Mouse (Mus musculus): Measurements from ENCODE around the gene Suv39h1.
A peak's percentile ranks its signal among the peaks of the same experiment; 100 is the strongest.
"Not testable (repeated sequence)": the region's sequence is repeated elsewhere in the genome, so short reads cannot be mapped to it uniquely, and the experiment has no call there.

The Suv39h1 gene

DNA sequence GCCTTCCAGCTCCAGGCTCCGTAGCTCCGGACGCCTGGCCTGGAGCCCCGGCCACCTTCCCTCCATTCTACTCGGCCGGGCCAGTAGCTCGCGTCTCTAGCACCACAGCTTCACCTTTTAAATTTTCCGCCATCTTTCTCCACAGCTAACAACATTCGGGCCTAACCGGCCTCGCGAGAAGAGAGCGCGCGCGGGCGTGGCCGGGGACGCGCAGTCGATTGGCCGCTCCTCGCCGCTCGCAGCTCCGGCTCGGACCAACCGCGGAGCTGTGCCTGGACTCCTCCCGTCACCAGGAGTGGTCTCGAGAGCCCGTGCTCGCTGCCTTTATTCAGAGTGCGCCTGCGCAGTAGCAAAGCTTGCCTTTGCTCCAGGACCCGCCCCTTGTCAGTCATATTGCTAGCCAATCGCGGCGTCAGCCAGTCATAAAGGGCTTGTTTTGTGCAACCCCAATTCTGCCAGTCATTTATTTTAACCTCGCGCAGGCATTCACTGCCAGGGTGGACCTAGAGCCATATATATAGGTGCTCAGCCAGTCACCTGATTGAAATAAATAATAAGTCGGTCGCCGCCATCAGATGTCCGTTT lies at the start of gene Suv39h1:
Gene Suv39h1 (minus strand): TSS at position 331 of the 585 bp plus-strand sequence.
- peak; percentile 93 for DNase-seq (ENCODE audit: low read depth)

GRCm38 (mm10) chrX:8123821-8124470 lies 49.4 kb upstream of the Suv39h1 start:
- DNase-seq (ENCODE audit: low read depth), result no peak

DNA sequence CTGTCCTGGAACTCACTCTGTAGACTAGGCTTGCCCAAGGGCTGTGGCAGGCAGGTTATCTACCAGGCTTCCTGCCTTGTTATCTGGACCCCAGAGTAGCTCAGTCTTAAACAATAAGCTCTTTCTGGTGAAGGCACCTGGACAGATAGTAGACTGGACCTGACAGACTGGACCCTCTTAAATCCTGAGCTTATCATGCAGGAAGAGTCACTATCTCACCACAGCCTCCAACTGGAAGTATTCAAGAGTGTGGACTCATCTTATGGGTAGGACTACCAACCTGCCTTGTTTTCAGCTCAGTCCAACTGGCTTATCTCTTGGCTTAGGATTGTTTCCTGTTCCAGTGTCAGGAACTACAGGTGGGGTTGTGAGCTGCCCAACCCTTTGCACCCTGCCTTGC lies 42.7 kb upstream of the Suv39h1 start:
- no peak for DNase-seq (ENCODE audit: low read depth)

GRCm38 (mm10) chrX:8115275-8115674 lies 40.7 kb upstream of the Suv39h1 start:
- DNase-seq (ENCODE audit: low read depth), result no peak

GRCm38 (mm10) chrX:8105019-8105418 lies 30.5 kb upstream of the Suv39h1 start:
- no peak for DNase-seq (ENCODE audit: low read depth)

GRCm38 (mm10) chrX:8102213-8102668 lies 27.7 kb upstream of the Suv39h1 start:
- no peak for DNase-seq (ENCODE audit: low read depth)

DNA sequence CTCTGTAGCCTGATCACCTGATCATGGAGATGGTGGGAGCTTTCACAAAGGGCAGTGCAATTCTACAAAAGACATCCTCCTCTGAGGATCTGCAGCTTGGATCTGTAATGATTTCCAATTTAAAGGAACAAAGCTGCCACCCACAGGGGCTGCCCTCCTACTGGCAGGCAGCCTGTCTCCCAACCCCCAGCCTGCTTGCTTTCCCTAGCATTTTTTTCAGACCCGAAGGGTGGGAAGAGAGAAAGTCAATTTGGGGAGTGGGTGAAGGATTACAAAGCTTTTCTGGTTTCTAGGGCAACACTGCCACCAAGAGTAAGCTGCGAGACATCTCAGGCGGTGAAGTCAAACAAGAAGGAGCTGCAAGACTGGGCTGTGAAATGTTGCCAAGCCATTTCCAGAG lies 26.5 kb upstream of the Suv39h1 start:
- DNase-seq (ENCODE audit: low read depth), result no peak

GRCm38 (mm10) chrX:8099435-8099834 lies 24.9 kb upstream of the Suv39h1 start:
- no peak for DNase-seq (ENCODE audit: low read depth)

GRCm38 (mm10) chrX:8096787-8097242 lies 22.3 kb upstream of the Suv39h1 start:
- peak; percentile 92 for DNase-seq (ENCODE audit: low read depth)

- not testable (repeated sequence) for DNase-seq (ENCODE audit: low read depth)
Observed at GRCm38 (mm10) chrX:8096068-8096786, 21.7 kb upstream of the Suv39h1 start.

- no peak for DNase-seq (ENCODE audit: low read depth)
Observed at GRCm38 (mm10) chrX:8095546-8095945, 21.0 kb upstream of the Suv39h1 start.

- not testable (repeated sequence) for DNase-seq (ENCODE audit: low read depth)
Observed at GRCm38 (mm10) chrX:8090954-8091347, 16.4 kb upstream of the Suv39h1 start.

DNA sequence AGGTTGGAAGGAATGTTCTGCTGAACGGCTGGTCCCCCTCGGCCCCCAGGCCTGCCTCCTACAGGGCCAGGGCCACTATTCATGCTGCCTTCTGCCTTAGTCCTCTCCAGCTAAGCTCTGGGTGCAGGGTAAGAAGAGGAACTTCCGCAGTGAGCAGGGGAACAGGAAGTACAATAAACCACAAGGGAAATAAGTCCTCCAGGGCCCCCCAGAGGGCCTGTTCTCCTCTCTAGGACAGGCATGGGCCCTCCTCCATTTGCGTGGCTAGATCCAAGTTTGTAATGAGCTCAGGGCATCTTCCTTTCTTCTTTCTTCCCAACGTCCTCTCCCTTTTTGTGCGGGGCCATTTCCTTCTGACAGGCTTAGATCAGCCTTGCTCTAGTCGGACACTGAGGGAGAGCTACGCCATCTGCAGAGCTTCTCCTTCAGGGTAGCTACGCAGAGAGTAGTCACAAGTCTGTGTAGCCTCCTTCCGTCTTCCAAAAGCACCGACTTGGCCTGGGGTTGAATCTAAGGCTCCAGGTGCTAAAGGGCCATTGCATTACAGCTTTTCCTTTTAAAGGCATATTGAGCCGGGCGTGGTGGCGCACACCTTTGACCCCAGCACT lies 15.9 kb upstream of the Suv39h1 start, which contains the start of gene Was:
Gene Was (minus strand): TSS at position 153 of the 608 bp plus-strand sequence.
- no peak for DNase-seq (ENCODE audit: low read depth)

- DNase-seq (ENCODE audit: low read depth), result no peak
Observed at GRCm38 (mm10) chrX:8089746-8090145, 15.2 kb upstream of the Suv39h1 start.

DNA sequence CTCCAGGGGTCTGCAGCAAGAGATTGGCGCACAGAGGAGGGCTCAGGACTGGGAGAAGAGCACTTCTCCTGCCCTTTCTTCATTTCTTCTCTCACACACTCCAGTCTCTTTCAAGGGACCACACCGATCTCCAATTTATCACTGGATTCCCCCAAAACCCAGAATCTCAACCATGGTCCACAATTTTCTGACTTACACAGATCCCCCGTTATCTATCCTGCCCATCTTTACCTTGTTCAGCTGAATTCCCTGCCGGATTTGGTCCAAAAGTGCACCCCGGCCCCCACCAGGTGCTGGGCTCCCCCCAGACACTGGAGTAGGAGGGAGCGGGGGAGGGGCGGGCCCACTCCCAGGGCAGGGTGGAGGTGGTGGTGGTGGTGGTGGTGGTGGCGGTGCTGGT lies 11.1 kb upstream of the Suv39h1 start:
- no peak for DNase-seq (ENCODE audit: low read depth)

DNA sequence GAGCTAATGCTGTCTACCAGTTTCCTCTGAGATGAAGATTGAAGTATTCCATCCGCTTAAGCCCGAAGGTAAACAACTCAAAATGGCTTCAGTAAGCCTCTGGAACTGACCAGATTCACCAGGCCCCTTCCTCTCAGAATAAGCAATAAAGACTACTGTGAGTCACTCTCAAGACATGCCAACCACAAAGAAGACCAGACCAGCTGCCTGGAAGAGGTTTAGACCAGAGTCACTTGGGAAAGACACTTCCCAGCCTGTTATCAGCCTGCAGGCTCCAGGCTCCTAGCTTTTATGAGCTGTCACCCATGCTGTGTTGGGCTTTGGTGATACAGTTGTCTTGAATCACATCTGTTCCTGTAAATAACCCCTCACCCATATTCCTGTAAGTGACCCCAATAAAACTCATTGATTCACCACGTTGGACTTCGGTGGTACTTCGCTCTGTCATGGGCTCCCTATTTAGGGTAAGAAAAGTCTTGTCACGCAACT lies 10.3 kb upstream of the Suv39h1 start:
- DNase-seq (ENCODE audit: low read depth), result no peak

- no peak for DNase-seq (ENCODE audit: low read depth)
Observed at GRCm38 (mm10) chrX:8075104-8075503, 544 bp upstream of the Suv39h1 start.

DNA sequence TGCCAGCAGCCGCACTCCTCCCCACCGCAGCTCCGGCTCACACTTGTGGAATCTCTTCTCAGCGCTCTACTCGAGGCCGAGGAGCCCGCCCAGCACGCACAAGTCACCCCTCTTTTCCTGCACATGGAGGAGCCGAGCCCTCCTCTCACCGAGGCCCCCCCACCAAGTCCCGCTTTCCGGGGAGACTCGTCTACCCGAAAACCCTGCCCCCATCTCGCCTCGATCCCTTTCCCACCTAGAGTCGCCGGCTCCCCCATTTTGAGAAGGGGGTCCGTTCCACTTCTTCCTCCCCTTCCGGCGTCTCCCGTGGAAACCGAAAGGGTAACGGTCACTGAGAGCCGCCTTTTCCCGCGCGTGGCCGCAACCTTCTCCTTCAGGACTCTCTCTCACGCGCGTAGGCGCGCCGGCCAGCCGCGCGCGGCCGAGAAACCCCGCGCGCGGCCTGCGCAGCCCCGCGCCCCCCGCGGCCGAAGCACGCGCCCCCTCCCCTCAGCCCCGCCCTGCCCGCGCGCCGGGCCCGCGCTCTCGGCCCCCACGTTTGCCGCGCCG lies 605 bp downstream of the Suv39h1 start:
- no peak for DNase-seq (ENCODE audit: low read depth)

DNA sequence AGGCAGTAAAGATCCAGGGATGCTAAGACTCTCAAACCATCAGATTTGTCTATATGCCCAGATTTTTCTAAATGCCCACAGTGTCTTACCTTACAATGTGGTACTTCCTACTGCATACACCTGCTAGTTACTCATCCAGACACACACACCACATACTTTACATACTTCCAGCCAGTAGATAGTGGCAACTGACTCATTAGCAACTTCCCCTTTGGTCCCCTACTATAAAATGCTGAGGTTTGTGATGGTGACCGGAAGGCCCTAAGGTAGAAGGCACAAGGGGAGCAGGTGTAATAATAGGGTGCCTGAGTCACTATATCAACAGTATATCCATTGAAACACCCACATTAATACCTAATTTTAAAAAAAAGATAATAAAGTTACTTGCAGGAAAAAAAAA lies 5.4 kb downstream of the Suv39h1 start:
- no peak for DNase-seq (ENCODE audit: low read depth)

DNA sequence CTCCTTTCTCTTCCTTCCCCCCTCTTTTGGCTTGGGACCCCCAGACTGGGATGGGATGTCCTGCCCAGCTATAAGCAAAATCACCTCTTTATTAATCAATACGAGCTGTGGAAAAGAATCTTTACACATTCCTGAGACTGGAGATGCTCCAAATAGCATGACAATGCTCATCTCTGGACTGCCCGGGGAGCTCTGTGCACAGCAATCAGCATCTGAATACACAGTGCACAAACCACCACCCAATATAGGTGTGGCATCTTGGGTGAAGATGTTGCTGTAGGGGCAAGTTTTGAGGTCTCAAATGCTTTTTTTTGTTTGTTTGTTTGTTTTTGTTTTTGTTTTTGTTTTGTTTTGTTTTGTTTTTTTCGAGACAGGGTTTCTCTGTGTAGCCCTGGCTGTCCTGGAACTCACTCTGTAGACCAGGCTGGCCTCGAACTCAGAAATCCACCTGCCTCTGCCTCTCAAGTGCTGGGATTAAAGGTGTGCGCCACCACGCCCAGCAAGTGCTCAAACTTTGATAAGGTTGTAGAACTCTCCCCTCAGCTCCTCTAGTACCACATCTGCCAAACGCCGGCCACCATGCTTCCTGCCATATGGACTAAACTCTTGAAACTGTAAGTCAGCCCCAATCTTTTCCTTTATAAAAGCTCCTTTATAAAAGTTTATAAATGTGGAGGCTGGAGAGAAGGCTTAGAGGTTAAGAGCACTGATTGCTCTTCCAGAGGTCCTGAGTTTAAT lies 23.3 kb downstream of the Suv39h1 start:
- DNase-seq (ENCODE audit: low read depth), result not testable (repeated sequence)

GRCm38 (mm10) chrX:8033009-8033408 lies 41.6 kb downstream of the Suv39h1 start:
- DNase-seq (ENCODE audit: low read depth), result no peak

All from fibroblast of lung, adult 2 months (primary cell).